Mouse (Mus musculus): ENCODE measurements at regions not wholly inside any gene's neighbourhood (a gene's known extent, or its start where the extent isn't known, plus 50 kb on each side); places are given as distances from the start of the nearest gene placed in this dataset.

DNA sequence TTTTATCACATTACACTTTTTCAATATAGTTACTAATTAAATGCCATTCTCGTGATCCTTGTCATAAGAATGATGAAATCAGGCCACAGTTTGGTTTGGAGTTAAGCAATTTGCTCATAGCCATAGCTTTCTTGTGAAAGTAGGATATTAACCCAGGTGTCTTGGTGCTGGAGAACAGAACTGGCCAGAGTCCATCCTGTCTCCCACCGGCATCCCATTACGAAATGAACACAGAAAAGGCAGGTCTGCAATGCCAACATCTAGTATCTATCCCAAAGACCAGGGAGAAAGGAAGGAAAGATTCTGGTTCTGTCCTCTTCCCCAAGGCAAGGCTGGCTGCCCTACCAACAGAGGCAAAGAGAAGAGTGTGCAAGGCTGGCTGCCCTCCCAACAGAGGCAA is 61.6 kb upstream of the Avpr1a start:
- no peak for DNase-seq

DNA sequence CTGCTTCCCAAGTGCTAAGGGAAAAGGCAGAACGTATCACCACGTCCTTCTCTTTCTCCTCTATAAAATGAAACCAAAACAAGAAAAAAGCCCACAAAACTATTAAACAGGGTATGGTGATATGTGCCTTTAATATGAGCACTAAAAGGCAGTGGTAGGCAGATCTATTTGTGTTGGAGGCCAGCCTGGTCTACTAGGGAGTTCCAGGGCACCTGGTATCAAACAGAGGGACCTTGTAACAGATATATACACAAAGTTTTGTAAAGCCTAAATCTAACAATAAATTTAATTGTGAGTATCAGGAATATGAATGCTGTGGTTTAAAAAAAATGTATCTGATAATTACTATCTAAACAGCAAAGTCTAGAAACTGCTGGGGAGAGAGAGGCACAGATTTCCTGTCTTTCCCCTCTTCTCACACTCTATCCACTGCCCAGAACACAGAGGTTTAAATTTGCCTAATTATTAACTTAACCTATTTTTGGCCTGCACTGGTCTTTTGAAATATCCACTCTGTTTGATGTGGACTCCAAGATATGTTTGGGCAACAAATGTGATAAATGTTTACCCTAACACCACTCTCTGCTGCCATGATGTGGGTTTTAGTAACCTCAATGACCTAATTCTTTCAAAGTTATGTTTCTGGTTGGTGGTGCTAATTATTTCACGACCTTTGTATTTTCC is 68.5 kb upstream of the Avpr1a start:
- no peak for DNase-seq

DNA sequence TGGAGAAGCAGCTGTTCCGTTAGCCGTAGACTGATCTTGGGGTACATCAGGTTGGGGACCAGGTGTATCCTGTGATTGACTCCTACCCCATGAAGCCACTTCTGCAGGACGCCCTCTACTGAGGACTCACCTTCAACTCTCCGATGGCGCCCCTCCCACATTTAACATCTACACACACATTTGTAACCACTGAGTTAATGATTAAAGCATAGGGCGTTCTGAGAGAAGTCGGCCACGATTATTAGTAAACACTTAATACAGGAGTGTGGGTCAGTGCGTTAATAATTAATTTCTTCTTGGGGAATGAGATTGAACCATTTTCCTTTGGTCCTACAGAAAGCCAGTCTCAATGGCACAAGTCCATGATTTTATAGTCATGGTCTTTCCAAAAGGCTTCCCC is 105.0 kb upstream of the Avpr1a start:
- DNase-seq, result no peak

DNA sequence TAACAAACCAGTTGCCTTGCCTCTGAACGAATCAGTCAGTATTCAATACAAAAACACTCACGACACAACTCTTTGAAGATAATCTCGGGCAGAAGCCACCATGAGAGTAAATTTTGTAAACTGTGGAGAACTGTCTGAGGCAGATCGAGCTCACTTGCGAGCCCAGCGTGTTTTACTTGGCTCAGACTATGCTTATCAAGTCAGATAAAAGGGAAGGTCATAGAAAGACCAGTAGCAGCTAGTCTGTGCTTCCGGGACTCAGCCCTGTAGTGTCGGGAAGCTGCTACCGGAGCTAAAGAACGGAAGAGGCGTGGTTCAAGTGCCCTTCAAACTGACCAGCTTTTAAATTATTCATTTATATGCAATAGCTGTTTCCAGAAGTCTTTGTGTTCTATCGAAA is 105.9 kb upstream of the Avpr1a start:
- no peak for DNase-seq

DNA sequence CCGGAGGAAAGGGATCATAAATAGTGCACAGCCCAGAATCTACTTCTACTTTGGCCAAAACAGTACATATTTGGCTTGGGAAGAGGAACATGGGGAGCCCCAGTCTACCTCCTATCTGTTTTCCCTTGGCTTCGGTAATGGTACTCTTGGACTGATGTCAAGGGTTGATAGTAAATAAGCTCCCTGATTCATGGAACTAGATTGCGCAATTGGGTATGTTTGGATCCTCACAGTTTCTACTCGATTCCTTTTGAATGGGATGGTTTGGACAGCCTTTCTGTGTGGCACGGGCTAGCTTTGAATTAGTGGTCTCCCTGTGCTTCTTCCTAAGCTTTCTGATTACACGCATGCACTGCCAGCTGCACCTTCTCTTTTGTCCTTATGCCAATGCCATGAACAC is 121.4 kb upstream of the Avpr1a start:
- no peak for DNase-seq

DNA sequence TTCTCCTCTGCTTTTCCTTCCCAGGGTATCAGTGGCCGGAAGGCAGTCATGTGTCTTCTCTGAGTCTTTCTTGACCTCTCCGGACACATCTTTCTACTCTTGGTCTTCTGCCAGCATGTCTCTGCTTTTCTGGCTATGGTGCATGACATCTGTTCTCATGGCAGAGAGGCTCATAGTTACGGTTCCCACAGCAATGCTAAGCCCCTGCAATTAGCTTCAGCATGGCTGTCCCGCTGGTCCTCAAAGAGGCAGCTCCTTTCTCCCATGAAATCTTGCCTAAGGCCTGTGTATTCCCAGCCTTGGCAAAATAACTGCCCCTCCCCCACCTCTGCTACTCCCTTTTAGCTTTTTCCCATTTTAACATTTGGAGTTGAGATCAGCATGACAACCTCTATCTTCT is 129.4 kb upstream of the Avpr1a start:
- DNase-seq, result no peak

DNA sequence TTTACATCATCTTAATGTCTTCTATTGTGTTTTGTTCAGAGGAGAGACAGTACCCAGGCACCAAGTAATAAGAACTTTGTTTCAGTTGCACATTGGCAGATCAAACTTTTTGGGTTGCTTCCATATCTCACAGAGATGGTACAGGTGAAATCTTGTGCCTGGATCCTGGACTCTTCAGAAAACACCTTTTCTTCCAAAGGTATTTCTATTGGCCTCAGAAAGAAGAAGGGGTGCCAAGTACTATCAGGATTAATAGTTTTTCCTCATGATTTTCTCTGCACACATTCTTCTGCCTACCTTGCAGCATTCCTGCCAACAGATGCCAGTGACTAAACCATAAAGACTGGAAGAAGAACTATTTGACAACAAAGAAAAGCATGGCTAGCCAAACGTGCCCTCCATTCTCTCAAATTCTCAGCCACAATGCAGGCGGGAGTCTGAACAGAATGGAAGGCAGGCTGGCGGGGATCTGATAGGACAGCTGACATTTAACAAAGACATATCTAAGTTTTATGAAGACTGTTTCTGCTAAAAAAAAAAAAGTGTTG is 137.6 kb upstream of the Avpr1a start:
- no peak for DNase-seq

DNA sequence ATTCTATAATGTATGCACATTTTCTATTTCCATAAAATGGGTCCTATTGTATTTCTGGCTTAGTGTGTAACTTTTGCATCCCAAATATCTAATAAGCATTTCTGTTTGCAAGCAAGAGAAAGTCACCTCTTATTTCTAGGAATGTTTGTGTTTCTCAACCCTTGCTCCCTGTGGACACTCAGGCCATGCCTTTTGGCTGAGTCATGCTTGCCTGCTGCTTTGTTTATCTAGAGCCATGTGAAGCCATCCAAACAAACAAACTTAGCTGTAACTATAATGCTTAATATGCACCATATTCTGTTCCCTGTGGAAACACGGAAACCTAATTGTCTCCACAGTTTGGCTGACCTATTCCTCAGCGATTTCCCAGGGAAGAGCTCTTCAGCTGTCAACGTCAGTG is 139.6 kb upstream of the Avpr1a start:
- DNase-seq, result no peak

DNA sequence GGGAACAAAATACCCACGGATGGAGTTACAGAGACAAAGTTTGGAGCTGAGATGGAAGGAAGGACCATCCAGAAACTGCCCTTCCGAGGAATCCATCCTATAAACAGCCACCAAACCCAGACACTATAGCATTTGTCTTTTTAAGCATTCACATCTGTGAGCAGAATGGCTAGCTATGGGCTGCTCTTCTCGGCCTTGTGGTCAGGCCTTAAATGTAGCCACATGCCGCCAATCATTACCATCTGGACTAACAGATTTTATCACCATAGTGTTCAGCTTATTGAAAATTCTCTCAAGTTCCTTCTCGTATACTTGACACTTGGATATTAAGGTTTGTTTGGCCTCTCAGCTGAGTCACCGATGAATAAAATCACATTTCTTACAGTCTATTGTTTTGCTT is 146.0 kb upstream of the Avpr1a start:
- DNase-seq, result no peak

DNA sequence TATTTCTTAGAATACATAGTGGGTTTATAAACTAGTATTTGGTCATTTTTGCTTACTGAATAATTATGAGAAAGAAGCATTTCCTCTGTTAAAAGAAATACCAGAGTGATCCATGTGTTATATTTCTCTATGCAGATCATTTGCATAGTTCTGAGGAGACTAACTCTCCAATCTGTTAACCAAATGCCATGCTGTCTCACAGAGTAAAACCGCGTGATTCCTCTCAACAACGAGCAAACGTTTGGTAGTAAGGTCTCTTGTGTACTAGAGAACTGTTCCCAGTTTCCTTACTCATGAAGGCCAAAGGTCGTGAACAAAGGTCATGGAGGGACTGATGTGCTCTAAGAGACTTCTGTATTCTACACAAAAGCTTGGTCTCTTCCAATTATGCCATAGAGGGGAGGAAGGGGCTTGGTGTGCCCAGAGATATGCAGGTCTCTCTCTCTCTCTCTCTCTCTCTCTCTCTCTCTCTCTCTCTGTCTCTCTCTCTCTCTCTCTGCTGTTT is 152.3 kb upstream of the Avpr1a start:
- DNase-seq, result no peak

DNA sequence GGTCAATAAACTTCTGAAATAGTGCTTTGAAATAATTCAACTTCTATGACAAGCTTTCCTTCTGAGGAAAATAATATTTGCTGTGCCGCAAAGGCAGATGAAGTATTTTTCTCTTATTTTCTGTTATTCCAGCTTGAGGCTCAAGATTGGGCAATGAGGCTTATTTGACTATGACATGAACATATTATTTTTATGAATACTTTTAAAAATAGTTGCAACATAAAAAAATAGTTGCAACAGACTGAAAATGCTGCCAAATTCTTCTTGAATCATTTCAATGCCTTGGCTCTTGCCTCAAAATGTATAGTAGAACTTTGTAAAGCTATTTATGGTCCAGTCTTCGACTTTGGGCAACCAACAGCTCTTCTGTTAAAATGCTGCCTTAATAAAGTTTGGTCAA is 156.7 kb upstream of the Avpr1a start:
- no peak for DNase-seq

DNA sequence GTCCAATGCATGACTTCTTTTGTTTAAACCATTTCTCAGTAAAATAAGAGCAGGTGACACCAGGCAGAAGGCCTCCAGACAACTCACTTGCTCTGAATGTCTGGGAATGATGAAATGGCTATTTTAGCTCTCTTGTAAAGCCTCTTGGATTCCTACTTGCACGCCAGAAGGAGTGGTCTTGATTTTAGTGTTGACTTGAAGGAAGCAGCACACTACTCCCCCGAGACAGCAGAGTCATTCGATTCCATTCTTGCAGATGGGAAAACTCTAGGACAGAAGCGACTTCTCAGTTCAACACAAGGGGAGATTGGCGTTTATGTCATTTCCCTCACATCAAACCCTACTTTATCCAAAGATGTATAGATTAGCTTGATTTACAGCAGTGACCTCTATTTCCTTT is 157.2 kb upstream of the Avpr1a start:
- no peak for DNase-seq

DNA sequence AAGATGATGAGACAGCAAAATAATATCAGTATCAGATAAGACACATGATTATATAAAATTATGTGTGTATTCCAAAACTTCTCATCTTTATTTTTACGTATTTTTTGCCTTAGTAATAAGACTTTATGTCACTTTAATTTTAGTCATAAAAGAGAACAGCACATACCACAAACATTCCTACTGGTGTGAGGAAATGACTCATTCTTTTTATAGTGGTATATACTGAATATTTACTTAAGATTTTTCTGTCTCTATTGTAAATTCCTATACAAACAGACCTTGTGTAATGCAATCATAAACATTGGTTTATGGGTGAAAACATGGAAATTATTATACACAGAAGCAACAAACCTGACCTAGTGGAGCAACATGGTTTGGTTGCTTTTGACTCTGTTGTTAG is 173.4 kb upstream of the Avpr1a start:
- DNase-seq, result no peak

DNA sequence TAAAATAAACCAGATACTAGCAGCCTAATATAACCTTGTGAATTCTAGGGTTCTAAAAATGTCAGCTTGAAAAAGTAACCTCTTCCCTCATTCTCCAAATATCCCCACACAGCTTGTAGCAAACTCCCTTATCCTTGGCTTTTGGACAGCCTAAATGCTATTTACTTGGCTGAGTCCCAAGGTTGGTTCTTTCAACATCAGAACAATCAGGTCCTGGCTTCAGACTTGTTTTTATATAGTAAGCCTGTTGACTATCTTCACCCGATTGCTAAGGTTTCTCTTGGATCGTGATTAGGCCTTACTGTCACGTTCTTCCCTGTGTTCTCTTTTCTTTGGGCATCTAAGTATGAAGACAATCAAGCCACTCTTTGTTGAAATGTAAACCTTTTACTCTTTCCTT is 174.1 kb upstream of the Avpr1a start:
- DNase-seq, result no peak

DNA sequence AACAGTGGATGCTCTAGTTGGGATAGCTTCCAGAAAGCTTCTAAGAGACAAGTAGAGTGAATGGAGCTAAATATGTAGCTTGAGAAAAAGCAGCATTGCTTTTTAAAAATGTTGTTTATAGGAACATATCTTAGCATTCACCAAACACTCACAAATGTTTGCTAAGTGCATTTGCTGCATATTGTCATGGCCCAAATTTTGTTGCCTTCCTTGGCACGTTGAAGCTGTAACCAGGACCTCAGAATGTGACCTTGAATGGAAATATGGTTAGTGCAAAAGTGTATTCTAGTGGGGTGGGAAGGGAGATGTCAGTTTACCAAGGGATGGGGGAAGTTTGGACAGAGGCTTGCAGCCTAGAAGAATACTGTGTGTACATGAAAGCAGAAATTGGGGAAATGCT is 166.9 kb upstream of the Rxylt1 start:
- DNase-seq, result no peak

DNA sequence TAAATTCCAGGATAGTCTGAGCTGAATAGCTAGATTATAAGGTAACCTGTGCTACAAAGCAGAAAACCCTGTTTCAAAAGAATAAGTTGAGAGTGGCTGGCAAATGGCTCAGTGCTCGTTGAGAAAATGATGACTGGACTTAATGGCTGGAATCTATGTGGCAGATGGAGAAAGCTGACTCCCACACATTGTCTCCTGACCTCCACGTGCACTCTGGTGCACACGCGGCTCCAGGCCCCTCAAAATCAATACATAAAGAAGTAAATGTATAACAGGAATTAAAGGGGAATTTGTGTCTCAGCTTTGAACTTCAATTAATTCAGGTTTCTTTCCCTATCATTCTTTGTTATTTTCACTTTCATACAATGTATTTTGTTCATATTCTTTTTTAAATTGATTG is 162.2 kb upstream of the Rxylt1 start:
- DNase-seq, result no peak

DNA sequence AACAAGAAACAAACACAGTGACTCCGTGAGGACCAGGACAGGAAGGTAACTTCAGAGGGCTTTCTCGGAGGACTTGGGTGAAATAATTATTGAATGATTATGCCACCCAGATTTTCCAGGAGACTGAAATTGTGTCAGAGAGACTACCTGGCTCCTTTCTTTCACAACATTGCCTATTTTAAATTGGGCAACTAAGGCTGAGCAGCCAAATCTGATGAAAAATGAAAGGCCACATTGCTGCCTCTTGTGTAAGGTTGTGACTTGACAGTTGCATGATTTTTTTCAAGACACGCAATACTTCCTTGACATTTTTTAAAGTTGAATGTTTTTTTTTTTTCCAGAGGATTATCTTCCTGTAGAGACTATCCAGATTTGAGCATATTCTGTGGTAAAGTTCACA is 161.5 kb upstream of the Rxylt1 start:
- DNase-seq, result no peak

DNA sequence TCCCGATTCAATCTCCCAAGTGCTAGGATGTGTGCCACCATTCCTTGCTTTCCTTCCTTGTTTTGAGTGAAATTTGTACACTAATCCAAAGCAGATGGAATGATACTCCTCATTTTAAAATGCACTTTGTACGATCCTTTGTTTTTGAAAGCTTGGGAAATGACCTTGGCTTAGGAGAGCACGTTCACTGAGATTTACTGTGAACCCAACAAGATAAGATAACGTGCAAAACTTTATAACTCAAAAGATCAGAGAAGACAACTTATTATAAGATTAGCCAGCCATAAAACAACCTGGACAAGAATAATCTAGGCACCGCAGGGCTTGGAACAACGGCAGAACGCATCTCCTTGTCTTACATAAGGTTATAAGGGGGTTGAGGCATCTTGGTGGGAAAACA is 134.6 kb upstream of the Rxylt1 start:
- DNase-seq, result no peak

DNA sequence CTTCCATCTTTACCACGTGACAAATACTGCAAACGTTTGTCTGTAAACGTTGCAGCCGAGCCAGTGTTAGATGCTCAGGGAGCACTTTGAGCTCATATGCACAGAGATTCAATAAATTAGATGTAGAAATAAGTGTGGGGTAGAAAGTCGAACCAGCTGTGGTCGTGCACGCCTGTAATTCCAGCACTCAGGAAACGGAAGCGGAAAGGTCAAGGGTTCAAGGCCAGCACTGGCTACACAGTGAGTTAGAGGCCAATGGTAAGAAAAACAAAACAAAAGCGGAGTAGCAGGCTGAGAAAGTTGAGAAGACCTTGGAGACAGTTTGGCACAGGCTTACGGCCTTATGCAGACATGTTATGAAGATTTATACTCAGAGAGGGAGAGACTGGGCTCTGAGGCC is 133.6 kb upstream of the Rxylt1 start:
- DNase-seq, result no peak

DNA sequence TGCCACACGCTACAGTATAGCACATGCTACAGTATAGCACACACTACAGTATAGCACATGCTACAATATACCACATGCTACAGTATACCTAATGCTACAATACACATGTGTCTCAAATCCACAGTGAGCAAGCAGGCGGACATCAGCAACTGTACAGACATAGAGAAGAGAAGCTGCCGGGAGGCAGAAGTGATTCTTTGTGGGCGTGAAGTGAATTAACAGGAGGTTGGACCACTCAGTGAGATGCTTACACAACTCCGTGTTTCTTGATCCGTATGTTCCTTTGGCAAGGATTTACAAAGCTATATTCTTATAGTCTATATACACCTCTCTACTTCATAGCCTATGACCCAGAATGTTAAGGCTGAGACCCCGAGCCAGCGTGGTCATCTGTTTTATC is 128.5 kb upstream of the Rxylt1 start:
- no peak for DNase-seq

DNA sequence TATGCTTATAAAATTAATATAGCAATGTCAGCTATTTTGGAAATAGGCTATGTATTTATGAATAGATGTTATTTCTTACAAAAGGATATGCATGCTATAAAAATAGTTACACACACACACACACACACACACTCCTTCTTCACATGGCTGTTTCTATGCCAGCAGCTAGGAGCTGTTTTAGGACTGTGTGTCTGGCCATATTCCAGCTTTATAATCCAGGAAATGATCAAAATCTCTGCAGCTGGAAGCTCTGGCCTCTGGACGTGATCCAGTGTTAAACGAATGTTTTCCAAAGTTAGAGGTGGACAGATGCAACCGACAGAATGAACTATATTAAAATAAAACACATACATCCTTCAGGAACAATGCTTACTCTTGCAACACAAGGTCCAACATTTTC is 125.9 kb upstream of the Rxylt1 start:
- DNase-seq, result no peak

DNA sequence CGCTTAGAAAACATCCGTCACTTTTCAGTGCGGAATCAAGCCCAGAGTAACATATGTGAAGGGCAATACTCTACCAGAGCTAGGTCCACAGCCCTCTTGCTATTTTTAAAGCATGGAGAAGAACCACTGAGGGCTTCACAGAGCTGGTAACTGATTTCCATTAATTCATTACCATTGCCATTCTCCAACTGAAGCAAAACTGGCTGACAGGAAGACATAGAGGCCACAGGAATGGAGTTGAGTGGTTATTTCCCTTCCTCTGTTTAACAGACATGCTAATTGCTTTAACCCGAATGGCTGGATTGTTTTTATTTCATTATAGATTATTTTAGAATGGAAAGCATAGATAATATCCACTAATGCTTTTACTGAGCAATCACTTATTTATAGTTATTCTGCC is 120.4 kb upstream of the Rxylt1 start:
- DNase-seq, result no peak

DNA sequence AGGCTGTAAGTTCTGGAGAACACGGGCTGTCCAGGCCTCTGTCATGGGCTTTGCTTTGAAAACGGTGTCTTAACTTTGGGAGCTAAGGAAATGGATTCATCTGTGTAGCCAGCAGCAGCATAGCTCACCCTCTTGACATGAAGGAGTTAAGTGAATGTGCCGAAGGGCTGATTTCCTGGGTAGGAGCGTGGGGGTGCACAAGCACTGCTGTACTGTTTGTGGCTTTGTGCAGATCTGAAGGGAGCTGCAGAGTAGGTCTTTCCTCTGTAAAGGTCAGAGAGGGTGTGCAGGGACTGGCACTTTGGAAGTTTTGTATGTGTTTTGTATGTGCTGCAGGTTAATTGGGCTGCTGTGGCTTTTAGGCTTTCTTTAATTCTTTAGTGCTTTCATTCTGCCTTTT is 102.6 kb upstream of the Rxylt1 start:
- DNase-seq, result peak; percentile 27 to 44

DNA sequence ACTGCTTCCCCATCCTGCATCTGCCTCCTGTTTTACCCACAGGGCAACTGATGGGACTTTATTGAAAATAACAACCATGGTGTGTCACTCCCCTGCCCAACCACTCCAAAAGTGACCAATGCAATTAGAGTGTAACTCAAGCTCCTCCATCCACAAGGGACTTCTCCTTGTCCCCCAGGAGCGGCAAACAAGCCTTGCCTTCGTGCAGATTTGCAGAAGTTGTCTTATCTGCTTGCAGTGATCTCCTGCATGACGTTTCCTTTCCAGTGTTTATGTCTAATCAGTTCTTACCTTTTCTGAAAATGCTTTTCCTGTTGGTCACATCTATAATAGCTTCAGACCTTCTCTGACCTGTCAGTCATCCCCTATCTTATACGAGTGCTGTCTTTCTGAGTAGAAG is 100.5 kb upstream of the Rxylt1 start:
- no peak for DNase-seq

DNA sequence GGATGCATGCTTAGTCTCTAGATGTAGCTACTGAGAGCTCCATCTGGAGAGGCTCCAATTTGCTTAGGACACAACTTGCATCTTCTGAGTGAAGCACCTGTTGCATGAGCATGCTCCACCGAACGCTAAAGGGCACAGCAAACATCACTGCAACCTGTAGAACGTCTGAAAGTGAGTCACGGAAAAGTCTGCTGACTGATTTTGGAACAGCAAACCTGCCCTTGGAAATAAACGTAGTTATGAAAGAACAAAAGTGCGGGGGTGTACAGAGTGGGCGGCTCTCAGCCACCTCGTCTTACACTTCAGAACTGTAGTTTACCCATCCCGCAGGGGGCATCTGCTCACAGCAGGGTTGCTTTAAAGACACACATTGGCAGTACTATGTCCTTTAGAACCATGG is 97.0 kb upstream of the Rxylt1 start:
- DNase-seq, result no peak
